Mouse (Mus musculus) MEL (cell line): ENCODE data around the gene Nrxn2.

Experiments
- CTCF ChIP-seq, 3 experiments: IDR thresholded peaks in 2 of 3; conservative IDR thresholded peaks in 1 of 3; 2 replicates each; pipeline ENCODE4 v1.5.1; 2011 to 2012; ENCODE audit warnings: low read length in 3 of 3, low read depth in 2 of 3, mild to moderate bottlenecking in 2 of 3, improper control_type of control experiment in 1 of 3, inconsistent platforms in 1 of 3, mixed read lengths in 1 of 3, moderate library complexity in 1 of 3; ENCODE audit not compliant: control insufficient read depth in 1 of 3, insufficient read depth in 1 of 3, poor library complexity in 1 of 3, severe bottlenecking in 1 of 3
- EP300 ChIP-seq, 2 experiments: IDR thresholded peaks; 2 replicates each; pipeline ENCODE4 v1.6.1; 2011; ENCODE audit warnings: improper control_type of control experiment in 2 of 2, low read length in 2 of 2, low read depth in 1 of 2, mild to moderate bottlenecking in 1 of 2
- ETS1 ChIP-seq: IDR thresholded peaks from 2 replicates; pipeline ENCODE4 v1.6.1; 2012; ENCODE audit warnings: low read depth, mild to moderate bottlenecking, inconsistent platforms, low read length, improper control_type of control experiment, moderate library complexity
- MYC ChIP-seq: IDR thresholded peaks from 2 replicates; pipeline ENCODE4 v1.6.1; 2011; ENCODE audit warnings: low read depth, mild to moderate bottlenecking, low read length, improper control_type of control experiment, moderate library complexity

GRCm38 (mm10) chr19:6405433-6405832, 13.1 kb upstream of the Nrxn2 start:
- TF ChIP-seq EP300 (IDR thresholded peaks at IDR 0.05; ENCODE audit: low read depth in 1 of 2, low read length in 2 of 2): no peak
- TF ChIP-seq MYC: no peak
- TF ChIP-seq ETS1: no peak
- TF ChIP-seq CTCF (IDR thresholded peaks at IDR 0.05 in 2 of 3, conservative IDR thresholded peaks at IDR 0.05 in 1 of 3; ENCODE audit: control insufficient read depth in 1 of 3, insufficient read depth in 1 of 3, low read depth in 2 of 3, low read length in 3 of 3, poor library complexity in 1 of 3, severe bottlenecking in 1 of 3): no peak
